Mouse (Mus musculus): ENCODE data around the gene Dcaf17.

The Dcaf17 gene

DNA sequence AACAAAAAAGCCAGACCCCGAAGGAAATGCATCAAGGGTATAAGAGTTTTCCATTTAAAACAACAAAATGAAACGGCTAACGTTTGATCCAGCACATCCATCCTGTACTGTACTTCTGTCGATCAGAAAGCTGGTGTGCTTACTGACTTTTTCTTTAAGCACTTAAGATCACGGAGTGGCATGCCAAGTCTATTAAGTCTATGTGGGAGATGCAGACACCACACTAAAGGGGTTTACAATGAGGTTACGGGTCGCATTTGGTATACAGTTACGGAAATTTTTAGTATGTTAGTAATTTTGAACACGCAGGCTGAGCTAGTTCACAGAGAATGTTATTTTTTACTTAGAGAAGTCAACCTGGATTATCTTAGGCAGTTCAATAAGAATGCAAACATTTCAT lies 412 bp upstream of the Dcaf17 start:
- no peak for DNase-seq (ENCODE audit: low spot score in 2 of 2)

DNA sequence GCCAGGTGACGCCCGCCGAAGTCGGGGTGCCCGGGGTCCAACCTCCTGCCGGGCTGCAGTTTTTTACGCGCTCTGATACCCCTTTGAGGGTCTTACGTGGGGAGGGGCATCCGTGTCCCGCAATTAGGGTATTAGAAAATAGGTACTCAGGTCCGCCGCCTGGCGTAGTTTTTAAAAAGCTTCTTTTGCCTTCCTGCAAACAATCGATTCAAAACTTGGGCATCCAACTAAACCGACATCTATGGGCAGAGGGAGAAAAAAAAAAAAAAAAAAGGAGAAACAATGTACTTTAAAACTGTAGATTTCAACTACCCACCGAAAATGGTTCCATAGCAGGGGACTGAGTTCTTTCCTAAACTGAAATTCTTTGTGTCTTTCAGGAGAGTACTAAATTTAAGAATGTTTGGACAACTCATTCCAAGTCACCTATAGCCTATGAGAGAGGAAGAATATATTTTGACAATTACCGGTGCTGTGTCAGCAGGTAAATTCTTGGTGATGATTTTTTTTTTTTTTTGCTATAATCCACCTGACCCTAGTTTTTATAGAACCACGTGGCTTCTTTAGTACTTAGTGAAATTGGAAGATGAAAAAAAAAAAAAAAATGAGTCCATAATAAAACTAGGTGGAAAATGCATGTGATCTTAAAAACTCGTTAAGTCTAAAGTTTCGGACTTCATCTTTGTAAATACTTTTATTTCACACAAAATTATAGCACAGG lies 1.1 kb downstream of the Dcaf17 start:
- no peak for DNase-seq (ENCODE audit: low spot score in 2 of 2)

DNA sequence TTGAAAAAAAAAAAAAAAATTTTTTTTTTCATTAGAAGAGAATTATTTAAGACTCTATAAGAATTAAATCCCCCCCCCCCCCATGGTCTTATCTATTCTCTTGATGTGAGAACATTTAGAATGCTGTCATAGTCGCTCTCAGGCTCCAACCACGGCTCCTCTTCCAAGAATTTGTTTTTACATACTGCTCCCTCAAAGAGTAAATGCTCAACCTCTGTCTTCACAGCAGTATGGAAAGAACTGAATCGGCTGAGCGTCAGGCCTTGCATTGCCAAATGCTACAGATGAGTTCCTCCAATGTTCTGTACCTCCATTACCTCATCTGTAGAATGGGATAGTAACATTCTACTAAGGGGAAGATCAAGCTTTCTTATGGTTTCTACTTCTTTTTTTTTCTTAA lies 16.5 kb downstream of the Dcaf17 start:
- DNase-seq (ENCODE audit: low spot score in 2 of 2): no peak

DNA sequence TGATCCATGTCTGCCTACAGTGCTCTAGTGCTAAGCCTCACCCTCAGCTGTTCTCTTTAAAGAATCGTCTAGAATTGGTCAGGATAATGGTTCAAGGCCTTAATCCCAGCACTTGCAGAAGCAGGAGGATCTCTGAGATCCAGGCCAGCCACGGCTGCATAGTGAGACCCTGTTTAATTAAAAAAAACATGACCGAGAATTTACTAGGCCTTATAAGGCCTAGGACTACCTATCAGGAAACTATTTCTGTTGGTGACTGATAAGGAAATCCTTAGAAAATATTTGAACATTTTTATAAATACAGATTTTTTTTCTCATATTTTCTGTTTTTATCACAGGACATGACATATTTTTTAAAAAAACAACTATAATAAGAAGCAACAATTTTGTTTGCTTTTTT lies 18.2 kb downstream of the Dcaf17 start:
- no peak for DNase-seq (ENCODE audit: low spot score in 2 of 2)

DNA sequence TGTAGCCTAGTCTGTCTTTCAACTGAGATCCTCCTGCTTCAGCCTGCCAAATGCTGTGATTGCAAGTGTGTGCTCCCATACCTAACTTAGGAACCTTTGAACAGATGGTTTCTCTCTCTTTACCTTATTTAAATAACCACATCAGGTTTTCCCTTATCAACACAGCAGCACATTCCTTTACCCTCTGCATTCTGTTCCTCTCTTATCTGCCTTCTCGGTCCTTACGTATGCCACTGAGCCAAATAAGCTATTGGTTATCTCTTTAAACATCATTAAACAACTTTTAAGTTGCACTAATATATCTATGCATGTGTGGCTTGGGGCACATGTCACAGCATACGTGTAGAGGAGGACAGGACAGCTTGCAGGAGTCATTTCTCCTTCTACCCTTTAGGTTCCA lies 18.7 kb downstream of the Dcaf17 start:
- no peak for DNase-seq (ENCODE audit: low spot score in 2 of 2)

DNA sequence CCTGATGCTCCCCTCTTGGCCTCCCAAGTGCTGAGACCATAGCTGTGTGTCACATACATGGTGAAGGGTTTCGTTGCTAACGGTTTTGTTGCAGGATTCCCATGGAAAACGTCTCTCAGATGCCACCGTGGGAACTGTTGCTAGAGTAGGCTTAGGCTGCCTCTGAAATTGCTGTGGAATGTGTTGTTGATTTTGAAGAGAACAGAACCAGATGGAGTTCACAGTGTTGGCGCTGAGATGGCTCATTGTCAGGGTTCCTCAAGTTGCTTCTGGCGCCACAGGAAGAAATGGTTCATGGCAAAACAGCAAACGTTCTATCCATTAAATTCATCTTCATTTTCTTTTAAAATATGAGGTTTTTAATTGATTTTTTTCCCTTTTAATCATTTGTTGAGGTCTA lies 27.3 kb downstream of the Dcaf17 start:
- no peak for DNase-seq (ENCODE audit: low spot score in 2 of 2)

DNA sequence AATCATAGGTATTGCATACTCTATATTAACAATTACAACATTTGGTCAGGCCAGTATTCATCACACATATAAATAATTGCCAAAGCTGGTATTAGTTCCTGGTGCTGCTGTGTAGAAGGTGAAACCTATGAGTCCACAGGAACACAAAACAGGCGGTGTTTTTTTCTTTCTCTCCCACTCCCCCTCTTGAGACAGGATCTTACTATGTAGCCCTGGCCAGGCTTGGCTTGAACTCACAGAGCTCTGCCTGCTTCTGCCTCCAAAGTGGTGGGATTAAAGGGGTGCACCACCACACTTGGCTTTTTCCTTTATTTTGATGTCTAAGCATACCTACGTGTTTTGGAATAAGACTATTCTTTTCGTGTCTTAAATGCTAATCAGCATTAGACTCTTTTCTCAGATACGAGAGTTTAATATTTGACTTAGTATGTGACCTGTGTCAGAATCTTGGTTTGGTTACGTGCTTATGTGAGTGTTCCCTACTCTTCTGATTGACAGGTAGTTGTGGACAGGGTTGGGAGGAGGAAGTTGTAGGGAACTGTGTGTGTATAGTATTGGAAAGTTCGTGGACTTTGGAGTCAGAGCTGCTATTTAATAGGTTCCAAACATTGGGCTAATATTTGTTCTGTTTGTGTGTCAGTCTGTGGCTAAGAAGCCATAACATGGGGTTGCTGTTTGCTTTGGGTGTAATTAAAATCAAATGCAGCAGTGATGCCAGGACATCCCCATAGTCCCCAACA lies 28.5 kb downstream of the Dcaf17 start:
- DNase-seq (ENCODE audit: low spot score in 2 of 2): no peak

DNA sequence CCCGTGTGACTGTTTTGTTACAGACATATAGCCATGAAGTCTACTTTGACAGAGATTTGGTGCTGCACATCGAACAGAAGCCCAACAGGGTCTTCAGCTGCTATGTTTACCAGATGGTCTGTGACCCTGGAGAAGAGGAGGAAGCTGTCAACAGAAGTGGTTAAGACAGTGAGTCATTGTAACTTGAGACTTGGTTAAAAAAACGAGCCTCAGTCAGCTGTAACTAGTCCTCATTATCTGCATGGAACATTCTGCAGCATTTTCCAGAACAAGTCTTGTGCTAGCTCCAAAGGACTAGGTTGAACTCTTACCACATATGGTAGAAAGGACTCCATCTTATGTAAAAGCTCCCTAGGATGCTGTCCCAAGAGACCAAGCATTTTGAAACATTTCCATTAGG lies 34.6 kb downstream of the Dcaf17 start:
- DNase-seq (ENCODE audit: low spot score in 2 of 2): no peak

DNA sequence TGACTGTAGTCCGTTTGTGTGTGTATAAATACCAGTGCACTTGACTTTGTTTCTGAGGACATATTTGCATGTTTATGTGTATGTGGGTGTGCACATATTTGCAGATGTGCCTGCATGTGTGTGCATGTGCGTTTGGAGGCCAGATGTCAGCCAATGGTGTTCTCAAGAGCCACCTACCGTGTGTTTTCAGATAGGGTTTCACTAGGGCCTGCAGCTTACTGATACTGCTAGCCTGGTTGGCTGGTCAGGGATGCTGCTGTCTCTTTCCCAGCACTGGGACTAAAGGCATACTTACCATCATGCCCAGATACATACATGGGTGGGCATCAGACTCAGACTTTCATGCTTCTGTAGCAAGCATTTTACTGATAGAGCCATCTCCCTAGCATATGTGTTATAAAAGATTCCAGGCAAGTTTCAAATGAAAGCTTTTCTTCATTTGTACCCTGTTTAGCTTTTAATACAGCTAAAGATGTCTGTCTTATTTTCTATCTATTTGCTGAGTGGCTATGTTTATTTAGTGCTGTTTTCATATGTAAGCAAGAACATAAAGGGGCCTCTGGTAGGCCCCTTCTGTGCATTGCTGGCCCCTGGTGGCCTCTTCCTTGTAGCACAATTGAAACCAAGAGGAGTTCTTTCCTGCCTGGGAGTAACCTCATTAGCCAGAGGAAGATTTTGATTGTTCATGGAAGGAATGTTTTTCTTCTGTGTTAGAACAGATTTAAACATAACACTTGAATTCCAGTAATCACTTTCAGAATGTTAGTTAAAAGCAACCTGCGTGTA lies 35.7 kb downstream of the Dcaf17 start:
- peak in 1 of 2 experiments; percentile 26 for DNase-seq (ENCODE audit: low spot score in 2 of 2)

DNA sequence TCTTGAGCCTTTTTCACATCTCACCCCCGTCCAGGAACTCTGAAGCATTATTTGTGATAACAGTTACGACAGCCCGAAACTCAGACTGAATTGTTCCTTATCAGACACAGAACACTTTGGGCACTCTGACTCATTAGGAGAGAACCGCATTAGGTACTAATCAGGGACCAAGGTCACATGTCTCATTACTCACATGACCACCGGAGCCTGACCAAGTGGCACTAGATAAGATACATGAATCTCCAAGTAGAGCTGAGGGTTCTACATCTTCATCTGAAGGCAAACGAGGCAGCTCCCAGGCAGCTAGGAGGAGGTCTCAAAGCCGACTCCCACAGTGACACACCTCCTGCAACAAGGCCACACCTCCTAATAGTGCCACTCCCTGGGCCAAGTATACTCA lies 41.0 kb downstream of the Dcaf17 start:
- no peak for DNase-seq (ENCODE audit: low spot score in 2 of 2)

DNA sequence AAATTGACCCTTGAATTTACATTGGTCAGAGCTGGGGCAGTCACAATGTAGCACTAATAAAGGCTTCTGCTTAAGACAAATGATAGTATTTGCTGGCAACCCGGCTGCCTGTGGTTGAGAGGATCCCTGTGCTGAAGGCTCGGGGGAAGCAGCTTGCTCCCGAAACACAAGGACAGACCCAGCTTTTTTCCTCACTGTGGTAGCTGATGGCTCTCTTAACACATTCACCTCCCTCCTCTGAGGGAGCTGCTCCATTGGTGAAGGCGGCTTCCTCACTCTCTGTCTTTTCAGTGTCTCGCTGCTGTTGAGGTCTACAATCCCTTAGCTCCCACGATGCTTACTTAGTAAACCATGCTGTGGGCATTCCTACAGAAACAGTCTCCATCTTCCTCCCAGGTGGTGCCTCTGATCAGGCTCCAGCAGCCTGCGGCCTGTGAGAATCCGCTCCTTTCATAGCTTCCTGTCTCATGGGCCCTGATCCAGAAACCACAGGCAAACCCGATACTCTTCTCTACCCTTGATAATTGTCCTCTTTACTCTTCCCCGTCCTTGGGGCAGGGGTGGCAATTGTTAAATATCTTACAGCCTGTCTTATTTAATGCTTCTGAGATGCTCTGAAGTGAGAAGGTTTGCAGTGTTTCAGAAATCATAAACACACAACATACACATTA lies 47.6 kb downstream of the Dcaf17 start:
- DNase-seq (ENCODE audit: low spot score in 2 of 2): no peak

DNA sequence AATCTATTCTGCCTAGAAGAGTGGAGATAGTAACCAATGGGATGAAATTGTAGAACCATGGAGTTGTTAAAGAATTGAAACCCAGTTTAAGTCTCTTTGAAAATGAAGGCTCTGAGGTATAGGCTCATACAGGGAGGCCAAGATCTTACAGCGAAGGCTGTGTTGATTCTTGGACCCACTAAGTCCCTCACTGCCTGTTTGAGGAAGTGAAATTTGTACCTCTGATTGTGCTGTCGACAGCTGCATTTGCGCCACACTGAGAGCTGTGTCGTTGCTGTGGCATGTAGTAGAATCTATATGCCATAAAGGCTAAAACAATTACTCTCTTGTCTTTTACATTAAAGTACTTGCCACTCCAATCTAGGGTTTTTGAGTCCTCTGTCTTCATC lies 48.2 kb downstream of the Dcaf17 start:
- no peak for DNase-seq (ENCODE audit: low spot score in 2 of 2)

DNA sequence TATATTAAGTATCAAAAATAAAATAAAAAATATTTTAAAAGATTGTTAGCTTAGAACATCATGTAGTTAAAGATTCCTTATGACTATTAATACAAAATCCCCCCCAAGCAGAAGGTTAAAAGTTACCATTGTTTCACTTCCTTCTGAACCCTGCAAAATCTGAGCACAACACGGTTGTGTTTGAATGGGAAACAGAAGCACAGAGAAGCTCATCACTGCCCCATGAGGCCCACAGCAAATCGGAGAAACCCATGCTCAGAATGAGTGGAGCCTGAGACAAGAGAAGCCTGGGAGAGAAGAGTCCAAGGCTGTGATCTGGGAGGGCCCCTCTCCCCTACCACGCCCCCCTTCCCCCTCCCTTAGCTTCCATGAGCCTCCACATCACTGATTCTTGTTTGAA lies 49.6 kb downstream of the Dcaf17 start:
- DNase-seq (ENCODE audit: low spot score in 2 of 2): no peak

DNA sequence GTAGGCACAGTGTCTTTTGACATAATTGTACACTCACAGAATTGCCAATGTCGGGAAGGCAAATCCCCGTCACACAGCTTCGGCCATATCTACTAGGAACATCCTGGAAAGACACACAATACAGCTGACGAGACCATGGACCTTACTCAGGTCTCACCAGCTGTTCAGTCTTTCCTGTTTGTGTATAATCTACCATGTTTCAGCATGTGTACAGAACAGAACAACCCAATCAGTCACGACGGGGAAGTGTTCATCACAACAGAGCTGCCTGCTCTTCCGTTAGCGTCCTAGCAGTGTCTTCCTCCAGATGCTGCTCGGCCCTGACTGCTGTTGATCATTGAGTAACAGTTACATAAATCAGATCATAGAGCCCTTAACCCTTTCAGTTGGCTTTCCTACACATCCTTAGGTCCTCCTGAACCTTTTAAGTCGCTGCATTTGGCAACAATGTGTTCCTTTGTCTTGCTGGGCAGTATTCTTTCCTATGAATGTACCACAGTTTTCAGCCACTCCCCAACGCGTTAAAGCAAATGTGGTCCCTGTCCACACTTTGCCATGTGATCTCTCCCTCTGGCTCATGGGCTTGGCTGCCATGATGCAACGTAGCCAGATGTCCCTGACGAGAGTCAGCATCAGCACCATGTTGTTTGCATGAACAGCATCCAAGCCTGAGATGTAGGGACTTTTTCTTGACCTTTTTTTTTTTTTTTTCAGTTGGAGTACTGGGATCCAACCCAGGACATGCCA lies 50.5 kb downstream of the Dcaf17 start:
- DNase-seq (ENCODE audit: low spot score in 2 of 2): no peak

DNA sequence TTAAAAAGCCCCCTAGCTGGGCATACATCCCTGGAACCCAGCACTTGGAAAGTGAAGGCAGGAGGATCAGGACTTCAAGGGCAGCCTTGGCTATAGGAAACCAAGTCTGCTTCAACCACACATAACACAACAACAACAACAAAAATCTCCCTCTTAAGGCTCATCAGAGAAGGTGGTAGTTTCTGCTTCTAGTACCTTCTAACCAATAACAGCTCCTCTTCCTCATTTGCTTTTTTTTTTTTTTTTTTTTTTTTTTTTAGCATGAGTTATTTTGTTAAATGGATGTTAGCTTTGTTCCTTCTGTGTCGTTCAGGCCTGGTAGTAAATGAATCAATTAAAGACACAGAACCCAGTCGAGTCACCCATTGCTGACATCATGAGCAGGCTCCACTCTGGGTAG lies 52.1 kb downstream of the Dcaf17 start:
- DNase-seq (ENCODE audit: low spot score in 2 of 2): no peak

DNA sequence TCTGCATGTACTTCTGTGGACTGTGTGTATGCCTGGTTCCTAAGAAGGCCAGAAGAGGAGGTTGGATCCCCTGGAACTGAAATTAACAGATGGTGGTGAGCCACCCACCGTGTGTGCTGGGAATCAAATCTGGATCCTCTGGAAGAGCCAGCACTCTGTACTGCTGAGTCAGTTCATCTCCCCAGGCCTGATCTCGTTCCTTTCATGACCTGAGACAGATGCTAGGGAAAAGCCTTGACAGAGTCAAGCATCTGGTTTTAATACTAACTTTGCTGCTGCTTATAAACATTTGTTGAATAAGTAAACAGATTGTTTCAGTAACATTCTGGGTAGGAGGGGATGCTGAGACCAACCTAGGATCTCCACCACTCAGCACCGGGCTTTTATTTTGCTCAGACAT lies 53.4 kb downstream of the Dcaf17 start:
- DNase-seq (ENCODE audit: low spot score in 2 of 2): no peak

DNA sequence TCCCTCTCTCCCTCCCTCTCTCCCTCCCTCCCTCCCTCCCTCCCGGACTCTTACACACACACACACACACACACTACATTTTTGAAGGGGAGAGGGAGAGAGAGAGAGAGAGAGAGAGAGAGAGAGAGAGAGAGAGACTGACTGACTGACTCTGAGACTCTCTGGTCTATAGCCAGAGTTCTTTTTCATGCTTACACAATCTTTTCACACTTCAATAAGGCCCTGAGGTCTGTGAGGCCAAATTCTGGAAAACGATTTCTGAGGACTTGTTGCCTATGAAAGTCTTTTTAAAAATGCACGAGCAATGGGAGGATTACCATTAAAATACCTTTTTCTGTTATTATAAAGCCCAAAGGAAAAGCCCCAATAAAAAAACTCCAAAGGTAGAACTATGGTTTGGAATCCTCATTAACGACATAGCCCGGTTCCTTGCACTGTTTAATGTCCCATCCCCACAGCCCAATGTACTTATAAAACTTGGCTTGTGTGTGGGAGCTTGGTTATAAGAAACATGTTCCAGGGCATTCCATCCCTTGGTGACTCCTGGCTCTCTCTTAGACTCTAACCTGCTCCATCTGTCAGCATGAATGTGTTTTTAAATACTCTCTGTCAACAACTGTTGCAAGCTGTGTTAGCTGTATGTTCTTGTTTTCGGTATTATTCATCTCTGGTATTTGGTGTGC lies 58.5 kb downstream of the Dcaf17 start:
- DNase-seq (ENCODE audit: low spot score in 2 of 2): no peak

DNA sequence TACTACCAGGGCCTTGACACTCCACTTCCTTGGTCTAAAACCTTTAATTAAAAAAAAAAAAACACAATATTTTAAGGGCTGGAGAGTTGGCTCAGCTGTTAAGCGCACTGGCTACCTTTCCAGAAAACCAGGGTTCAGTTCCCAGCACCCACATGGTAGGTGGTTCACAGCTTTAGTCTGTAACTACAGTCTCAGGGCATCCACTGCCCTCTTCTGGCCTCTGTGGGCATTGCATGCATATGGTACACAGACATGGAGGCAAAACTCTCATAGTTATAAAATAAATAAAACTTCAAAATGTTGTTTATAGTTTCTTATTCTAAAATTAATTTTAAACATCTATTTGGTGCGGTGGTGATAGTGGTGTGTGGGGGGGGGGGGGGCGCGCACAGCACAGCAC lies 61.0 kb downstream of the Dcaf17 start:
- DNase-seq (ENCODE audit: low spot score in 2 of 2): no peak

DNA sequence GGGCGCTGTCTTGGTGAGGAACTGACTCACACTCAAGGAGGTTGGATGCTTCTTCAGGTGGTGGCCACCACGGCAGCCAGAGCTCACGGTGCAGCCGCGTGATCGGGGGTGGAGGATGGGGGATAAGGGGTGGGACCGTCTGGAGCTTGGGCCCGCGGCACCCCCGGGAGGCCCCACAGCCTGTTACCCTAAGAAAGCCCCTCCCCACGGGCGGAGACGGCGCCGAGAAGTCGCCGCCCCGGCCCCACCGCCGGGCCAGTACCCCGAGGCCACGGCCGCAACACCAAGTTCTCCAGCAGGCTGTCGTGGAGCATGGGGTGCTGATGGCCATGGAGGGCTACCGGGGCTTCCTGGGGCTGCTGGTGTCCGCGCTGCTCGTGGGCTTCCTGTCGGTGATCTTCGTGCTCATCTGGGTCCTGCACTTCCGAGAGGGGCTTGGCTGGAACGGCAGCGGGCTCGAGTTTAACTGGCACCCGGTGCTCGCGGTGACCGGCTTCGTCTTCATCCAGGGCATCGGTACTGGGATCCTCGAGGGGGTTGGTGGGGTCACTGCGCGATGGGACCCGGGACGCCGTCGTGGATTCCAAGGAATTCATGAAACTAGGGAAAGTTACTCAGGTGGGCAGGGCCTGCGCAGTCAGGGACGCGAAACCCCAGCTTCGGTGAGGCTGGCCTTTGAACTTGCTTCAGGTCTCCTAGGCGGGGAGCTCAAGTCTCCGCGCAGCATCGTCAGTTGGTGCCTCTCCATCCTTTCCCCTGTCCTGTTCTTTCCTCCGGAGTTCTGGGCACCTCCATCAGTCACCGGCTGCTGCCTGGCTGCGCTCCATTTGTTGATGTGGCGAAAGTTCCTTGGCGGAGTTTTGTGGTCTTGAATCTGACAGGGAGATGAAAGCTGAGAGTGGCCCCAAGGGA lies 62.9 kb downstream of the Dcaf17 start, which contains the start of gene Cybrd1:
Gene Cybrd1 (plus strand): TSS at position 127 of the 912 bp plus-strand sequence.
- no peak for DNase-seq (ENCODE audit: low spot score in 2 of 2)

DNA sequence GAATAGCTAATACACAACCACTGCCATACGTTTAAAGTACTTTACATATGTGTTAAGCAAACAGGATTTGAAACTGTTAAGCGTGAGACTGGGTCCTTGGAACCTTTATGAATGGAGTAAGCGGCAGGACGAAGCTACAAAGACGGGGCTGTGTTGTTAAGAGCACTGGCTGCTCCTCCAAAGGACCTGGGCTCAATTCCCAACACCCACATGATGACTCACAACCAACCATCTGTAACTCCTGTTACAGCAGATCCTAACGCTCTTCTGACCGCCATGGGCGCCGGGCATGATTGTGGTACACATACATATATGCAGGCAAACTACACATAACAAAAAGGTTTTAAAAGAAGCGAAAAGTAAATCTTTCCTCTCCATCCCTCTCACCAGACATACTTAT lies 65.7 kb downstream of the Dcaf17 start:
- DNase-seq (ENCODE audit: low spot score in 2 of 2): no peak

Measured in spleen, postnatal 4 days (tissue).